Mouse (Mus musculus): ENCODE measurements around the gene Shisa8. TPM values are rescaled to one million over a fixed set of nuclear protein-coding genes. Genes with fewer than 3 reads are reported as not detected.

Gene Shisa8
- polyA plus RNA-seq, 1 experiment from 2014 or later: 2.4 TPM

- no peaks in the 10 kb centered on the region for H3K9me3 ChIP-seq
- 78% methylated on average over 13 of the region's 13 CpGs for WGBS
- peaks cover 96% of the 10 kb centered on the region for H3K27me3 ChIP-seq
- peaks cover 39% of the 10 kb centered on the region for H3K4me1 ChIP-seq
- no peak overlapping the region for H3K4me3 ChIP-seq (replicated peaks)
- no peak overlapping the region for H3K4me2 ChIP-seq
- H3K9ac ChIP-seq: no peak overlapping the region
- peaks cover 23% of the 10 kb centered on the region for H3K36me3 ChIP-seq (replicated peaks)
- ATAC-seq (ENCODE audit: low FRiP score): no peak
- H3K27ac ChIP-seq: no peak overlapping the region
These were observed 3.1 kb downstream of the Shisa8 start for GRCm38 (mm10) chr15:82209295-82210050.

GRCm38 (mm10) chr15:82208307-82208706, 4.3 kb downstream of the Shisa8 start:
- Histone ChIP-seq H3K4me2 (no peak overlapping the region), H3K27me3 (peaks cover 85% of the 10 kb centered on the region), H3K9me3 (no peaks in the 10 kb centered on the region), H3K27ac (no peak overlapping the region), H3K4me3 (replicated peaks) (no peak overlapping the region), H3K9ac (no peak overlapping the region), H3K4me1 (peaks cover 50% of the 10 kb centered on the region), H3K36me3 (replicated peaks) (peaks cover 34% of the 10 kb centered on the region)
- 87% methylated on average over 8 of the region's 8 CpGs for WGBS
- no peak for ATAC-seq (ENCODE audit: low FRiP score)

GRCm38 (mm10) chr15:82207504-82208219, 5.0 kb downstream of the Shisa8 start:
- H3K9me3 ChIP-seq: no peaks in the 10 kb centered on the region
- H3K27ac ChIP-seq: no peak overlapping the region
- 13% methylated on average over 30 of the region's 30 CpGs for WGBS
- H3K4me3 ChIP-seq (replicated peaks): no peak overlapping the region
- H3K4me2 ChIP-seq: no peak overlapping the region; the same call in 1 of the 2 replicates
- no peak overlapping the region for H3K9ac ChIP-seq
- H3K36me3 ChIP-seq (replicated peaks): peaks cover 40% of the 10 kb centered on the region
- H3K4me1 ChIP-seq: peaks cover 48% of the 10 kb centered on the region
- peaks cover 78% of the 10 kb centered on the region for H3K27me3 ChIP-seq
- no peak for ATAC-seq (ENCODE audit: low FRiP score)

- Histone ChIP-seq H3K4me1 (peaks cover 43% of the 10 kb centered on the region), H3K27me3 (peaks cover 73% of the 10 kb centered on the region)
These were observed 5.5 kb downstream of the Shisa8 start for GRCm38 (mm10) chr15:82207105-82207459.

GRCm38 (mm10) chr15:82206365-82207104, 6.1 kb downstream of the Shisa8 start:
- Histone ChIP-seq H3K4me2 (0 out of 2 replicates have a peak overlapping the region, but pooled peaks have one; percentile 9), H3K9ac (no peak overlapping the region), H3K4me1 (peaks cover 37% of the 10 kb centered on the region), H3K4me3 (replicated peaks) (no peak overlapping the region), H3K36me3 (replicated peaks) (peaks cover 52% of the 10 kb centered on the region), H3K27ac (no peak overlapping the region), H3K27me3 (peaks cover 67% of the 10 kb centered on the region), H3K9me3 (no peaks in the 10 kb centered on the region)
- WGBS: 58% methylated on average over 9 of the region's 9 CpGs
- ATAC-seq (ENCODE audit: low FRiP score): 0 out of 2 replicates have a peak, but pooled peaks have one; percentile 21

More at GRCm38 (mm10) chr15:82207105-82207459, 5.5 kb downstream of the Shisa8 start:
- 16% methylated on average over 34 of the region's 34 CpGs for WGBS
- Histone ChIP-seq H3K4me2 (peak overlapping the region; percentile 9; the same call in 1 of the 2 replicates), H3K9ac (no peak overlapping the region), H3K36me3 (replicated peaks) (peaks cover 46% of the 10 kb centered on the region), H3K4me3 (replicated peaks) (no peak overlapping the region), H3K27ac (no peak overlapping the region), H3K9me3 (no peaks in the 10 kb centered on the region)
- no peak for ATAC-seq (ENCODE audit: low FRiP score)

- peaks cover 35% of the 10 kb centered on the region for H3K4me1 ChIP-seq
- no peak overlapping the region for H3K4me2 ChIP-seq
- 66% methylated on average over 10 of the region's 10 CpGs for WGBS
- peak overlapping the region; percentile 4; the same call in 1 of the 2 replicates for H3K9ac ChIP-seq
- peaks cover 50% of the 10 kb centered on the region for H3K27me3 ChIP-seq
- H3K4me3 ChIP-seq (replicated peaks): no peak overlapping the region
- H3K9me3 ChIP-seq: no peaks in the 10 kb centered on the region
- peaks cover 66% of the 10 kb centered on the region for H3K36me3 ChIP-seq (replicated peaks)
- no peak overlapping the region for H3K27ac ChIP-seq
- no peak for ATAC-seq (ENCODE audit: low FRiP score)
These were observed 7.8 kb downstream of the Shisa8 start for GRCm38 (mm10) chr15:82204680-82205371.

GRCm38 (mm10) chr15:82203611-82204351, 8.8 kb downstream of the Shisa8 start:
- Histone ChIP-seq H3K9ac (peak overlapping the region; percentile 4; the same call in 1 of the 2 replicates), H3K9me3 (no peaks in the 10 kb centered on the region), H3K36me3 (replicated peaks) (peaks cover 77% of the 10 kb centered on the region), H3K4me2 (no peak overlapping the region), H3K27me3 (peaks cover 40% of the 10 kb centered on the region), H3K4me1 (peaks cover 35% of the 10 kb centered on the region), H3K4me3 (replicated peaks) (no peak overlapping the region), H3K27ac (peak overlapping the region; percentile 36; the same call in 1 of the 2 replicates)
- ATAC-seq (ENCODE audit: low FRiP score): no peak
- WGBS: 70% methylated on average over 20 of the region's 20 CpGs

GRCm38 (mm10) chr15:82203090-82203489, 9.5 kb downstream of the Shisa8 start:
- Histone ChIP-seq H3K9me3 (no peaks in the 10 kb centered on the region), H3K36me3 (replicated peaks) (peaks cover 84% of the 10 kb centered on the region), H3K27me3 (peaks cover 33% of the 10 kb centered on the region), H3K4me1 (peaks cover 35% of the 10 kb centered on the region), H3K27ac (no peak overlapping the region), H3K4me3 (replicated peaks) (no peak overlapping the region), H3K9ac (no peak overlapping the region), H3K4me2 (no peak overlapping the region)
- ATAC-seq (ENCODE audit: low FRiP score): no peak
- WGBS: 93% methylated on average over 10 of the region's 10 CpGs

- no peaks in the 10 kb centered on the region for H3K9me3 ChIP-seq
- 94% methylated on average over 6 of the region's 6 CpGs for WGBS
- peaks cover 27% of the 10 kb centered on the region for H3K4me1 ChIP-seq
- peaks cover 23% of the 10 kb centered on the region for H3K27me3 ChIP-seq
- no peak overlapping the region for H3K9ac ChIP-seq
- no peak overlapping the region for H3K4me3 ChIP-seq (replicated peaks)
- no peak overlapping the region for H3K4me2 ChIP-seq
- ATAC-seq (ENCODE audit: low FRiP score): no peak
- no peak overlapping the region for H3K27ac ChIP-seq
- peaks cover 94% of the 10 kb centered on the region for H3K36me3 ChIP-seq (replicated peaks)
These were observed 10.5 kb downstream of the Shisa8 start for GRCm38 (mm10) chr15:82202086-82202485.

GRCm38 (mm10) chr15:82199546-82199945, 13.1 kb downstream of the Shisa8 start:
- Histone ChIP-seq H3K4me3 (replicated peaks) (no peak overlapping the region), H3K4me1 (peaks cover 12% of the 10 kb centered on the region), H3K9ac (no peak overlapping the region), H3K27me3 (no peaks in the 10 kb centered on the region), H3K36me3 (replicated peaks) (peaks cover 96% of the 10 kb centered on the region), H3K9me3 (no peaks in the 10 kb centered on the region), H3K27ac (no peak overlapping the region), H3K4me2 (no peak overlapping the region)
- ATAC-seq (ENCODE audit: low FRiP score): no peak
- 88% methylated on average over 12 of the region's 12 CpGs for WGBS

GRCm38 (mm10) chr15:82198342-82198741, 14.3 kb downstream of the Shisa8 start:
- Histone ChIP-seq H3K4me2 (no peak overlapping the region), H3K27ac (no peak overlapping the region), H3K4me1 (no peaks in the 10 kb centered on the region), H3K9ac (no peak overlapping the region), H3K4me3 (replicated peaks) (no peak overlapping the region), H3K27me3 (no peaks in the 10 kb centered on the region), H3K36me3 (replicated peaks) (peaks cover 97% of the 10 kb centered on the region), H3K9me3 (no peaks in the 10 kb centered on the region)
- no peak for ATAC-seq (ENCODE audit: low FRiP score)
- 91% methylated on average over 7 of the region's 7 CpGs for WGBS
